Mouse (Mus musculus): Measurements from ENCODE around the gene Gm21981. TPM values are rescaled to one million over a fixed set of nuclear protein-coding genes. Genes with fewer than 3 reads are reported as not detected.

Gm21981 gene
- total RNA-seq (2021): under 1 TPM; 0.50 to 0.70 TPM

GRCm38 (mm10) chr17:47694442-47694502, at the start of gene Gm21981:
Gene Gm21981, minus strand, starts transcription at chr17:47694455.
- DNase-seq: no peak
- intact Hi-C loops (cut with DNase I): loop anchor here (5.0 kb wide), 1 partner anchor 322 kb away; no protein-coding TSS in a partner anchor

GRCm38 (mm10) chr17:47742991-47743734, 48.9 kb upstream of the Gm21981 start:
- DNase-seq: no peak
- intact Hi-C loops (cut with DNase I): no loop called here

GRCm38 (mm10) chr17:47740186-47740585, 45.9 kb upstream of the Gm21981 start:
- DNase-seq: no peak
- intact Hi-C loops (cut with DNase I): no loop called here

GRCm38 (mm10) chr17:47738879-47739798, 44.9 kb upstream of the Gm21981 start:
- intact Hi-C loops (cut with DNase I): no loop called here
- DNase-seq: no peak

- peak in 1 of 2 experiments; percentile 51 for DNase-seq
- intact Hi-C loops (cut with DNase I): no loop called here
Measured at GRCm38 (mm10) chr17:47738066-47738878, 44.0 kb upstream of the Gm21981 start.

- peak; percentile 89 to 93 for DNase-seq
- intact Hi-C loops (cut with DNase I): no loop called here
Measured at GRCm38 (mm10) chr17:47737271-47738065, 43.2 kb upstream of the Gm21981 start.

GRCm38 (mm10) chr17:47736856-47737255, 42.6 kb upstream of the Gm21981 start, which contains the start of gene Tfeb:
Gene Tfeb, plus strand, starts transcription at chr17:47737030.
- peak; percentile 99 for DNase-seq
- intact Hi-C loops (cut with DNase I): no loop called here

GRCm38 (mm10) chr17:47735553-47736100, 41.4 kb upstream of the Gm21981 start:
- intact Hi-C loops (cut with DNase I): no loop called here
- DNase-seq: no peak

GRCm38 (mm10) chr17:47730633-47731575, 36.6 kb upstream of the Gm21981 start:
- intact Hi-C loops (cut with DNase I): no loop called here
- no peak for DNase-seq

- intact Hi-C loops (cut with DNase I): no loop called here
- no peak for DNase-seq
Measured at GRCm38 (mm10) chr17:47726566-47726965, 32.3 kb upstream of the Gm21981 start, which contains the start of gene Pgc. Gene Pgc, plus strand, starts transcription at chr17:47726842.

- intact Hi-C loops (cut with DNase I): no loop called here
- DNase-seq: no peak
Measured at GRCm38 (mm10) chr17:47721183-47721582, 26.9 kb upstream of the Gm21981 start.

GRCm38 (mm10) chr17:47715037-47715436, 20.8 kb upstream of the Gm21981 start:
- DNase-seq: no peak
- intact Hi-C loops (cut with DNase I): no loop called here

GRCm38 (mm10) chr17:47712889-47713571, 18.8 kb upstream of the Gm21981 start:
- intact Hi-C loops (cut with DNase I): no loop called here
- no peak for DNase-seq

GRCm38 (mm10) chr17:47711883-47712282, 17.6 kb upstream of the Gm21981 start:
- intact Hi-C loops (cut with DNase I): no loop called here
- no peak for DNase-seq

- intact Hi-C loops (cut with DNase I): no loop called here
- no peak for DNase-seq
Measured at GRCm38 (mm10) chr17:47710036-47710435, 15.8 kb upstream of the Gm21981 start.

GRCm38 (mm10) chr17:47708972-47709371, 14.7 kb upstream of the Gm21981 start:
- intact Hi-C loops (cut with DNase I): no loop called here
- no peak for DNase-seq

GRCm38 (mm10) chr17:47707961-47708360, 13.7 kb upstream of the Gm21981 start:
- no peak for DNase-seq
- intact Hi-C loops (cut with DNase I): no loop called here

GRCm38 (mm10) chr17:47706196-47706595, 11.9 kb upstream of the Gm21981 start:
- intact Hi-C loops (cut with DNase I): no loop called here
- DNase-seq: no peak

All from heart, postnatal 36 days (tissue).